Mouse (Mus musculus) brain, embryonic 18.5 days (tissue): ENCODE measurements around the gene Rhox3h.
"Not testable (repeated sequence)": the region's sequence is repeated elsewhere in the genome, so short reads cannot be mapped to it uniquely, and the experiment has no call there.

Experiments
- DNase-seq: peaks from one replicate; pipeline ENCODE4 v3.0.0-alpha.2; 2012; ENCODE audit warnings: low read depth, low spot score

Rhox3h gene

DNA sequence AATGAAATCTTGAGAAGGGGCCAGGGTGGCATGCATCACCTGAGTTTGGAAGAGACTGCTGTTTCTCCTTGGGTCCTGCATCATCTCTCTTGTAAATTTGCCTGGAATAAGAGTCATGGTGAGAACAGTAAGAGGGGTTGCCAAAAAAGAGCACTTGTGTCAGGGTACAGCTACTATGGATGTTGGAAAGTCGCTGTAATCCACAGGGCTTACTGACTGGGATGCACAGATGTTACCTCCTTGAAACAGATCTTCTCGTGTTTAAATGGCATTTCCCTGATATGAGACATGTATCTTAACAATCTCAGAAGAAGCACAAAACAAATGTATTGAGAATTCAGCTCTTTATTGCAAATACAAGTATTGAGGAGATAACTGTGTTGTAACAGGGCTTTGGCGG, at the start of gene Rhox3h:
TSS of gene Rhox3h (minus strand) at position 101 of the 400 bp plus-strand sequence.
- DNase-seq = not testable (repeated sequence)

DNA sequence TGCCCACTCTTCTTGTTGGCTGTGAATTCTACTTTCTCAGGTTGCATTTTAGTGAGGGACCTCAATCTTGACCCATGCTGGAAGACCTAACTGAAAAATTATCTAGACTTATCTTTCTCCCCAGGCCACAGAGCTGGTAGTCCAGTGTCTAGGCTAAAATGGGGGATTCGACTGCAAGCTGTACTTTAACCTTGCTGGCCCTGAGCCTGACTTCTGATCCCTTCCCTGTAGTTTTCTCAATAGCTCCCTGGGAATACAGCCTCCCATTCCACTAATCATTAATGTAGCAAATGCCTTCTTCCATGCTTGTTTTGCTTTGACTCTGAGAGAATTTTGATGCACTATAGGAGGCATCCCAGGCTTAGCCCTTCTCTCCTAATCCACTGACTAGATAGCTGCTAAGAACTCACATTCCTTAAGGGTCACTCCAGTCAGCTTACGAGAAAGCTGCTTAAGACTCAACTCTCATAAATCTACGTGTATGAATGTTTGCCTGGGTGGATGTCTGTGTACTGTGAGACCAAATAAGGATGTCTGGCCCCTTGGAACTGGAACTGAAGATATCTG, 33.3 kb upstream of the Rhox3h start:
- DNase-seq = no peak

DNA sequence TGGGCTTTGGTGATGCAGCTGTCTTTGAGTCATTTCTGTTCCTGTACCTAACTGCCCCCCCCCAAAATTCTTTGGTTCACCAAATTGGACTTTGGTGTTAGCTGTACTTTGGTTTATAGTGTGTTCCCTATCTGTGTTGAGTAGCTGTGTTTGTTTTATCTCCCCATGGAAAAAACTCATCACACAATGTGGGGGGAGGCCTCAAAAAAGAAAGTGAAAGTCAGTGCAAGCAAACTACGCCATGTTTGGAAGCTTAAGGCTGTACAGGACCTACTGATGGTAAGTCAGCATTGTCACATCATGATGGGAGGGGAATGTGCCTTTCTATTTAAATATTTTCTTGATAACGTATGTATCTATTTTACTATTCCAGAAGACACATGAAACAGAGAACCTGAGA, 23.7 kb upstream of the Rhox3h start:
- DNase-seq = no peak

DNA sequence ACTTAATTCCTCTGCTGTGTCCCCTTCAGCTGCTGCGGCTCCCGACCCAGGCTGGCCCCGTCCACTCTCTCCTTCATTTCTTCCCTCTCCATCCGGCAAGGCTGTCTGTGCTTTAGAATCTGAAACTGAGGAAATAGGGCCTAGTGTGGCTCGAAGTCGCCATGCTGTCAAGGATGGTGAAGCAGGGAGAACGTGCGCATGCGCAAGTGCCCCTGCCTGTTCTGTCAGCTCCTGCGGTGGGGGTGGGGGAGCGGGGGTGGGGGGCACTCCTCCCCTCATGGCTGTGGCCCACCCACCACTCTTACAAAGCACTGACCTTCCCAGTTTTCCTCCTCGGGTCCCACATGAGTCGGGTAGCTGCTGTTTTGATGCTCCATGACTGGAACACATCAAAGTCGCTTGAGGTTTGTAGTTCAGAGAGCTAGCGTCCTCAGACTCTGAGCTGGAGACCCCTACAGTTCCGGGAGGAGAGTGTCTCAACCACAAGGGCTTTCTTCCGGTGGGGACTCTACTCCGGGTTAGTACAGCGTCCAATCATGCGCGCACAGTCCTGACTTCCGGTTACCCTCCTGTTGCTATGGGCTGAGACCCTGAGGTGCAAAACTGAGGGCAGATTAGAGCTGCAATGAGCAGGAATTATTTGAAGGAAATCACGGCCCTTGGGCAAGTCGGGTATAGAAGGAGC, 14.6 kb upstream of the Rhox3h start:
- DNase-seq = no peak

DNA sequence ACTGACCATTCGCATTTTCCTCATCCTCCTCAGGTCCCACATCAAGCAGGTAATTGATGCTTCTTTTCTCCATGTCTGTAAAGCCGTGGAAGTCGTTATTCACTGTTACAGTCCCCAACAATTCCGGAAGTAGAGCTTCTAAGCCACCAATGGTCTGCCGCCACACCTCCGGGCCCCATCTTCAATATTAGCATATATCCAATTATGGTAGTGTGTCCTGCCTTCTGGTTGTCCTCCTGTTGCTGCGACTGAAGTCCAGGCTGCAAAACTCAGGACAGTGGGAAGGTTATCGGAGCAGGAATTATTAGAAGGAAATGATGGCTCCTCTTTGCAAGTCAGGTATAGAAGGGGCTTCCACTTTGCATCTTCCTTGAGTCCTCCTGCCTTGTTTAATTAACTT, 4.6 kb upstream of the Rhox3h start, which contains the start of gene Rhox2h:
TSS of gene Rhox2h (minus strand) at position 101 of the 400 bp plus-strand sequence.
- not testable (repeated sequence) for DNase-seq

DNA sequence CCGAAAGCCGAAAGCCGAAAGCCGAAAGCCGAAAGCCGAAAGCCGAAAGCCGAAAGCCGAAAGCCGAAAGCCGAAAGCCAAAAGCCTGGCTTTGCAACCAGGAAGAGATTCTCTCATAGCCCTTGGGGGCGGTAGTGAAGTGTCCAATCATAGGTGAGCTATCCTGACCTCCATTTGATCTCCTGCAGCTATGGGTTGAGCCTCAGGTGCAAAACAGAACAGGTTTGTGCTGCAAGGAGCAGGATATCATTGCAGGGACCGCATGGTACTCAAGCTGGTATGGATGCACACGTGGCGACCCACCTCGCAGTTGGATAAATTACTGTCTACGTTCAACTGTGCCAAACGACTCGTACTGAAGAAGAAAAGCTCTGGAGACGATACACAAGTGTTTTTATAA, 17.3 kb downstream of the Rhox3h start, which contains the start of gene Rhox4g:
TSS of gene Rhox4g (minus strand) at position 101 of the 400 bp plus-strand sequence.
- DNase-seq = not testable (repeated sequence)

DNA sequence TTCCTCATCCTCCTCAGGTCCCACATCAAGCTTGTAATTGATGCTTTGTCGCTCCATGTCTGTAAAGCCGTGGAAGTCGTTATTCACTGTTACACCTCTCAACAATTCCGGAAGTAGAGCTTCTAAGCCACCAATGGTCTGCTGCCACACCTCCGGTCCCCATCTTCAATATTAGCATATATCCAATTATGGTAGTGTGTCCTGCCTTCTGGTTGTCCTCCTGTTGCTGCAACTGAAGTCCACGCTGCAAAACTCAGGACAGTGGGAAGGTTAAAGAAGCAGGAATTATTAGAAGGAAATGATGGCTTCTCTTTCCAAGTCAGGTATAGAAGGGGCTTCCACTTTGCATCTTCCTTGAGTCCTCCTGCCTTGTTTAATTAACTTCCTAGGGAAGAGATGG, 25.2 kb downstream of the Rhox3h start, which contains the start of gene Rhox2g:
TSS of gene Rhox2g (minus strand) at position 101 of the 400 bp plus-strand sequence.
- DNase-seq = not testable (repeated sequence)

DNA sequence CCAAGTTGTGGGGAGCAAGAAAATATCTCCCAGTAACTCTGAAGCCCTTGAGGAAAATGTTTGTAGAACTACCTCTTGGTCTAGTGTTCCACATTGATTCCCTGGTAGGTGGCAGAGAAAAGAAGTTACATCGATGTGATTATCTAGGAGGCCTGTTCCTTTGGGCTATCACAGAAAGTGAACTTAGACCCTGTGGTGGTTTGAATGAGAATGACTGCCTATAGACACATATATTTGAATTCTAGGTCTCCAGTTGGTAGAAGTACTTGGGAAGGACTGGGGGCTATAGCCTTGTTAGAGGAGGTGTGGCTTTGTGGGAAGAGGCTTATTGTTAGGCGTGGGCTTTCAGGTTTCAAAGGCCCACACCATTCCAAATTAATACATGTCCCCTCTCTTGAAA, 40.1 kb downstream of the Rhox3h start, which contains the start of gene Rhox3g:
TSS of gene Rhox3g (minus strand) at position 101 of the 400 bp plus-strand sequence.
- not testable (repeated sequence) for DNase-seq
